Mouse (Mus musculus): ENCODE data around the gene Rad54l. TPM values are rescaled to one million over a fixed set of nuclear protein-coding genes. Genes with fewer than 3 reads are reported as not detected.

Rad54l gene
- polyA plus RNA-seq, 1 experiment from 2014 or later = 23.6 TPM

GRCm38 (mm10) chr4:116059012-116059726 lies 64.3 kb downstream of the Rad54l start:
- Histone ChIP-seq H3K9me3 (replicated peaks) (no peaks in the 10 kb centered on the region), H3K4me2 (replicated peaks) (no peak overlapping the region), H3K27ac (replicated peaks) (no peak overlapping the region), H3K36me3 (no peaks in the 10 kb centered on the region), H3K27me3 (no peaks in the 10 kb centered on the region), H3K4me3 (replicated peaks) (no peak overlapping the region), H3K9ac (no peak overlapping the region), H3K4me1 (0 out of 2 replicates have a peak, but pooled peaks cover 4% of the 10 kb centered on the region)
- no peak for ATAC-seq (ENCODE audit: insufficient number of reproducible peaks, low FRiP score, low TSS enrichment, low read depth)
- 76% methylated on average over 5 of the region's 5 CpGs for WGBS

GRCm38 (mm10) chr4:116057559-116057958 lies 65.9 kb downstream of the Rad54l start:
- no peak overlapping the region for H3K4me3 ChIP-seq (replicated peaks)
- H3K27ac ChIP-seq (replicated peaks) = no peak overlapping the region
- H3K4me2 ChIP-seq (replicated peaks) = no peak overlapping the region
- H3K4me1 ChIP-seq = peaks cover 13% of the 10 kb centered on the region
- no peak for ATAC-seq (ENCODE audit: insufficient number of reproducible peaks, low FRiP score, low TSS enrichment, low read depth)
- WGBS = 3% methylated on average over 1 of the region's 1 CpGs
- H3K36me3 ChIP-seq = no peaks in the 10 kb centered on the region
- H3K9me3 ChIP-seq (replicated peaks) = no peaks in the 10 kb centered on the region
- no peak overlapping the region for H3K9ac ChIP-seq
- no peaks in the 10 kb centered on the region for H3K27me3 ChIP-seq

- Histone ChIP-seq H3K27ac (replicated peaks) (peak within 1 kb of the TSS; percentile 97), H3K4me1 (peaks cover 19% of the 10 kb centered on the region), H3K4me2 (replicated peaks) (peak within 1 kb of the TSS; percentile 79), H3K4me3 (replicated peaks) (peak within 1 kb of the TSS; percentile 67), H3K27me3 (no peaks in the 10 kb centered on the region), H3K9ac (peak within 1 kb of the TSS; percentile 48), H3K9me3 (replicated peaks) (no peaks in the 10 kb centered on the region), H3K36me3 (no peaks in the 10 kb centered on the region; the same call in 1 of the 2 replicates)
- under 1% methylated on average over 35 of the region's 35 CpGs for WGBS
- ATAC-seq (ENCODE audit: insufficient number of reproducible peaks, low FRiP score, low TSS enrichment, low read depth) = peak; percentile 96
These were observed 70.0 kb downstream of the Rad54l start, which contains the start of gene Nsun4 for GRCm38 (mm10) chr4:116053399-116053961. Gene Nsun4, minus strand, starts transcription at chr4:116053876.

GRCm38 (mm10) chr4:116052526-116053293 lies 70.8 kb downstream of the Rad54l start:
- Histone ChIP-seq H3K27ac (replicated peaks) (peak overlapping the region; percentile 97), H3K4me1 (peaks cover 19% of the 10 kb centered on the region), H3K27me3 (no peaks in the 10 kb centered on the region), H3K4me2 (replicated peaks) (peak overlapping the region; percentile 79), H3K36me3 (peaks cover 4% of the 10 kb centered on the region), H3K9me3 (replicated peaks) (no peaks in the 10 kb centered on the region), H3K4me3 (replicated peaks) (peak overlapping the region; percentile 67), H3K9ac (peak overlapping the region; percentile 48)
- WGBS = 7% methylated on average over 22 of the region's 22 CpGs
- no peak for ATAC-seq (ENCODE audit: insufficient number of reproducible peaks, low FRiP score, low TSS enrichment, low read depth)

GRCm38 (mm10) chr4:116049211-116049610 lies 74.3 kb downstream of the Rad54l start:
- H3K36me3 ChIP-seq = peaks cover 9% of the 10 kb centered on the region
- 77% methylated on average over 3 of the region's 3 CpGs for whole genome bisulfite sequencing
- H3K9ac ChIP-seq = no peak overlapping the region
- no peak overlapping the region for H3K4me3 ChIP-seq (replicated peaks)
- H3K4me1 ChIP-seq = peaks cover 15% of the 10 kb centered on the region
- no peaks in the 10 kb centered on the region for H3K27me3 ChIP-seq
- H3K9me3 ChIP-seq (replicated peaks) = no peaks in the 10 kb centered on the region
- no peak overlapping the region for H3K4me2 ChIP-seq (replicated peaks)
- no peak overlapping the region for H3K27ac ChIP-seq (replicated peaks)
- no peak for ATAC-seq (ENCODE audit: insufficient number of reproducible peaks, low FRiP score, low TSS enrichment, low read depth)

GRCm38 (mm10) chr4:116048130-116048920 lies 75.2 kb downstream of the Rad54l start:
- Histone ChIP-seq H3K4me1 (peaks cover 11% of the 10 kb centered on the region), H3K9ac (no peak overlapping the region), H3K9me3 (replicated peaks) (no peaks in the 10 kb centered on the region), H3K4me3 (replicated peaks) (no peak overlapping the region), H3K4me2 (replicated peaks) (no peak overlapping the region), H3K36me3 (peaks cover 9% of the 10 kb centered on the region), H3K27ac (replicated peaks) (no peak overlapping the region), H3K27me3 (no peaks in the 10 kb centered on the region)
- ATAC-seq (ENCODE audit: insufficient number of reproducible peaks, low FRiP score, low TSS enrichment, low read depth) = no peak
- WGBS = 83% methylated on average over 7 of the region's 7 CpGs

GRCm38 (mm10) chr4:116047681-116048080 lies 75.8 kb downstream of the Rad54l start:
- ATAC-seq (ENCODE audit: insufficient number of reproducible peaks, low FRiP score, low TSS enrichment, low read depth) = no peak
- Histone ChIP-seq H3K36me3 (peaks cover 14% of the 10 kb centered on the region), H3K27me3 (no peaks in the 10 kb centered on the region), H3K4me1 (peaks cover 7% of the 10 kb centered on the region), H3K4me3 (replicated peaks) (no peak overlapping the region), H3K9ac (no peak overlapping the region), H3K9me3 (replicated peaks) (no peaks in the 10 kb centered on the region), H3K4me2 (replicated peaks) (no peak overlapping the region), H3K27ac (replicated peaks) (no peak overlapping the region)
- WGBS = 79% methylated on average over 1 of the region's 1 CpGs

- Histone ChIP-seq H3K9me3 (replicated peaks) (no peaks in the 10 kb centered on the region), H3K36me3 (peaks cover 24% of the 10 kb centered on the region), H3K4me1 (no peaks in the 10 kb centered on the region), H3K9ac (no peak overlapping the region), H3K4me2 (replicated peaks) (no peak overlapping the region), H3K27ac (replicated peaks) (no peak overlapping the region), H3K27me3 (no peaks in the 10 kb centered on the region), H3K4me3 (replicated peaks) (no peak overlapping the region)
- ATAC-seq (ENCODE audit: insufficient number of reproducible peaks, low FRiP score, low TSS enrichment, low read depth) = no peak
- WGBS = 84% methylated on average over 2 of the region's 2 CpGs
These were observed 76.9 kb downstream of the Rad54l start for GRCm38 (mm10) chr4:116046604-116047003.

Other genes with a start within 250 kb of the Rad54l start
- gene Kncn, start 239.3 kb downstream of the Rad54l start, polyA plus RNA-seq (2015; fragmentation: Nextera tagmentation; extraction: Ambion mirVana) = not detected in 2 replicates
- gene 6430628N08Rik, start 233.0 kb downstream of the Rad54l start, polyA plus RNA-seq (2015; fragmentation: Nextera tagmentation; extraction: Ambion mirVana) = 0.23 TPM in 1 of 2 replicates, not detected in the other
- 3.3 TPM in 2 replicates for gene Dmbx1, start 183.8 kb downstream of the Rad54l start, polyA plus RNA-seq (2015; fragmentation: Nextera tagmentation; extraction: Ambion mirVana)
- gene Faah, start 105.8 kb downstream of the Rad54l start, polyA plus RNA-seq (2015; fragmentation: Nextera tagmentation; extraction: Ambion mirVana) = 7.0 and 8.5 TPM in 2 replicates
- gene Nsun4, start 69.8 kb downstream of the Rad54l start, polyA plus RNA-seq (2015; fragmentation: Nextera tagmentation; extraction: Ambion mirVana) = 15.9 and 17.9 TPM in 2 replicates
- 472 and 502 TPM in 2 replicates for gene Uqcrh, start 48.6 kb downstream of the Rad54l start, polyA plus RNA-seq (2015; fragmentation: Nextera tagmentation; extraction: Ambion mirVana)
- 79.5 and 81.6 TPM in 2 replicates for gene Lrrc41, start 48.4 kb downstream of the Rad54l start, polyA plus RNA-seq (2015; fragmentation: Nextera tagmentation; extraction: Ambion mirVana)
- gene Pomgnt1, start 150 bp upstream of the Rad54l start, polyA plus RNA-seq (2015; fragmentation: Nextera tagmentation; extraction: Ambion mirVana) = 61.5 and 65.2 TPM in 2 replicates
- 3.2 and 3.4 TPM in 2 replicates for gene Lurap1, start 27.6 kb upstream of the Rad54l start, polyA plus RNA-seq (2015; fragmentation: Nextera tagmentation; extraction: Ambion mirVana)
- 5.9 and 9.7 TPM in 2 replicates for gene Tspan1, start 43.9 kb upstream of the Rad54l start, polyA plus RNA-seq (2015; fragmentation: Nextera tagmentation; extraction: Ambion mirVana)
- gene 1700042G07Rik, start 49.7 kb upstream of the Rad54l start, polyA plus RNA-seq (2015; fragmentation: Nextera tagmentation; extraction: Ambion mirVana) = not detected in 2 replicates
- gene Gm49337, start 49.7 kb upstream of the Rad54l start, polyA plus RNA-seq (2015; fragmentation: Nextera tagmentation; extraction: Ambion mirVana) = not detected in 2 replicates
- gene Pik3r3, start 97.9 kb upstream of the Rad54l start, polyA plus RNA-seq (2015; fragmentation: Nextera tagmentation; extraction: Ambion mirVana) = 15.6 and 15.9 TPM in 2 replicates